Mouse (Mus musculus) forebrain, embryonic 12.5 days (tissue): ENCODE results near the gene Farsb. TPM values are rescaled to one million over a fixed set of nuclear protein-coding genes. Genes with fewer than 3 reads are reported as not detected.
A peak's percentile ranks its signal among the peaks of the same experiment; 100 is the strongest.

ENCODE experiments used
- ATAC-seq: fragments of 200-750 bp; cut with Nextera tagmentation; 2 replicates; pipeline ENCODE4 v1.8.0; 2017; ENCODE audit warnings: moderate TSS enrichment; ENCODE audit not compliant: low FRiP score
- H3K27ac ChIP-seq: fragments of 300-500 bp; sonication (generic); 2 replicates; pipeline ENCODE4 v1.5.1; 2016; ENCODE audit warnings: mild to moderate bottlenecking
- H3K27me3 ChIP-seq: fragments of 300-500 bp; sonication (generic); 2 replicates; pipeline ENCODE4 v1.6.1; 2016; ENCODE audit warnings: mild to moderate bottlenecking
- H3K36me3 ChIP-seq: fragments of 300-500 bp; sonication (generic); replicated peaks from 2 replicates; pipeline ENCODE4 v1.6.1; 2016; ENCODE audit warnings: mild to moderate bottlenecking
- H3K4me1 ChIP-seq: fragments of 300-500 bp; sonication (generic); 2 replicates; pipeline ENCODE4 v1.6.1; 2016
- H3K4me2 ChIP-seq: fragments of 300-500 bp; sonication (generic); 2 replicates; pipeline ENCODE4 v1.6.1; 2016; ENCODE audit warnings: mild to moderate bottlenecking, moderate library complexity
- H3K4me3 ChIP-seq: fragments of 300-500 bp; sonication (generic); replicated peaks from 2 replicates; pipeline ENCODE4 v1.5.1; 2016; ENCODE audit warnings: mild to moderate bottlenecking
- H3K9ac ChIP-seq: fragments of 300-500 bp; sonication (generic); 2 replicates; pipeline ENCODE4 v1.6.1; 2016; ENCODE audit warnings: mild to moderate bottlenecking
- H3K9me3 ChIP-seq: fragments of 300-500 bp; sonication (generic); 2 replicates; pipeline ENCODE4 v1.6.1; 2016
- WGBS: fragments of 180-500 bp; shearing (Covaris S2); methylation state at CpG from one replicate; pipeline ENCODE4 v1.1.7; 2016; 5-methylcytosine and 5-hydroxymethylcytosine counted together
- polyA plus RNA-seq: library from polyadenylated mRNA; unstranded; fragments of >200 nt; fragmentation: Nextera tagmentation; extraction: Ambion mirVana; gene quantifications from 2 replicates; pipeline ENCODE4 v1.2.1, GENCODE M21; 2016

The Farsb gene
- polyA plus RNA-seq, 1 experiment from 2014 or later: 136 TPM

DNA sequence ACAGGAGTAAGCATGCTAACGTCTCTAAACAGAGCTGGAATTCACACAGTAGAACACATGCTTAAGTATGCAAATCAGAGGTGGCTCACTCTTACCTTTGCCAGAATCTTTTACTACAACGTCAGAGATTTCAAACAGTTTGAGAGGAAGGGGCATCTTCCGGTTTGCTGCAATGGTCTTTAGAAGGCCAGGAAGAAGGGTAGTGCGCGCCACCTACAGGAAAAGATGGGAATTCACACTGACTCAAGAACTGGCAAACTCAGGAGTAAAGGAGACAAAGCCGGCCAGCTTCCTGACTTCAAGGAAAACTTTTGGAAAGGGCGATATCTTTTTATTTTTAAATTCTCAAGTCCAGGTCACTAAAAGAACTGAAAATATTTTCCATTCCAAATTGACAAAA lies 34.0 kb downstream of the Farsb start:
- Histone ChIP-seq H3K9ac (no peak overlapping the region), H3K27me3 (no peaks in the 10 kb centered on the region), H3K4me2 (no peak overlapping the region), H3K4me1 (no peaks in the 10 kb centered on the region), H3K27ac (no peak overlapping the region), H3K9me3 (no peaks in the 10 kb centered on the region), H3K4me3 (no peak overlapping the region), H3K36me3 (peaks cover 54% of the 10 kb centered on the region)
- WGBS: 29% methylated on average over 7 of the region's 7 CpGs
- ATAC-seq: no peak

DNA sequence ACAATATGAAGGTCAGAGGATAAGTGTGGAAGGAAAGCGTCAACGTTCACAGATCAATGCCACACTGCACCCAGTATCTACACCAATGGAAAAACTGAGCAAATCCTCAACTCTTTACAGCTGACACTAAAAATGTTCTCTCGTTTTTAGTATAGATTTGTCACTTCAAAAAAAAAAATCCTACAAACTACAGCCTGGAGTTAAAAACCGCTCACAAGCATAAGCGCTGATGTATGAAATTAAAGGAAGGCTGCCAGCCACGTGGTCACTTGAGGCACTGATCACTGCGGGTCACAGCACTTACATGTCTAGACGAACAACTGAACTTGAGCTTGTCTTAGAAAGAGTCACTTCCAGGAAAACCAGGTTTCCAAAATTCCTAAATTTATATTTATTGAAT lies 34.8 kb downstream of the Farsb start:
- no peak for ATAC-seq
- Histone ChIP-seq H3K4me1 (no peaks in the 10 kb centered on the region), H3K36me3 (peaks cover 55% of the 10 kb centered on the region), H3K27ac (no peak overlapping the region), H3K9me3 (no peaks in the 10 kb centered on the region), H3K9ac (no peak overlapping the region), H3K4me3 (no peak overlapping the region), H3K27me3 (no peaks in the 10 kb centered on the region), H3K4me2 (no peak overlapping the region)
- 92% methylated on average over 8 of the region's 8 CpGs for WGBS

DNA sequence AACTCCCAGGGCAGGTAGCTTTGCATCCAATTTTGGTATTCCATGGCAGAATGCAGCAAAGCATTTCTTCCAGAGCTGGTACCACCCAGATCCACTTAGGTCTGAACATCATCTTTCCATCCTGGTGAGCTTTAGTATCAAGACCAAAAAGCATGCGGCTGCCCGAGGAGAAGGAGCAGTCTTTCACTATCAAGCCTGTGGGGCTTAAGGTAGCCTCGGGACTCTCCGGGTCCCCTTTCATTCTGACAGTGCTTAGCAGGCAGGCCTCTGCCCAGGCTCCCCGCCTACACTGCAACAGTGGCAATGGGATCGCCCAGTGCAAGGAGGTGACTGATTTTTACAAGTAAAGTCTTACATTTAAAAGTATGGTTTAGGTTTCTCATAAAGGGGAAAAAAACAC lies 36.2 kb downstream of the Farsb start:
- Histone ChIP-seq H3K4me2 (no peak overlapping the region), H3K4me3 (no peak overlapping the region), H3K4me1 (peaks cover 3% of the 10 kb centered on the region; the same call in 1 of the 2 replicates), H3K27me3 (no peaks in the 10 kb centered on the region), H3K36me3 (peaks cover 52% of the 10 kb centered on the region), H3K9me3 (no peaks in the 10 kb centered on the region), H3K27ac (no peak overlapping the region), H3K9ac (no peak overlapping the region)
- WGBS: 82% methylated on average over 6 of the region's 6 CpGs
- no peak for ATAC-seq

DNA sequence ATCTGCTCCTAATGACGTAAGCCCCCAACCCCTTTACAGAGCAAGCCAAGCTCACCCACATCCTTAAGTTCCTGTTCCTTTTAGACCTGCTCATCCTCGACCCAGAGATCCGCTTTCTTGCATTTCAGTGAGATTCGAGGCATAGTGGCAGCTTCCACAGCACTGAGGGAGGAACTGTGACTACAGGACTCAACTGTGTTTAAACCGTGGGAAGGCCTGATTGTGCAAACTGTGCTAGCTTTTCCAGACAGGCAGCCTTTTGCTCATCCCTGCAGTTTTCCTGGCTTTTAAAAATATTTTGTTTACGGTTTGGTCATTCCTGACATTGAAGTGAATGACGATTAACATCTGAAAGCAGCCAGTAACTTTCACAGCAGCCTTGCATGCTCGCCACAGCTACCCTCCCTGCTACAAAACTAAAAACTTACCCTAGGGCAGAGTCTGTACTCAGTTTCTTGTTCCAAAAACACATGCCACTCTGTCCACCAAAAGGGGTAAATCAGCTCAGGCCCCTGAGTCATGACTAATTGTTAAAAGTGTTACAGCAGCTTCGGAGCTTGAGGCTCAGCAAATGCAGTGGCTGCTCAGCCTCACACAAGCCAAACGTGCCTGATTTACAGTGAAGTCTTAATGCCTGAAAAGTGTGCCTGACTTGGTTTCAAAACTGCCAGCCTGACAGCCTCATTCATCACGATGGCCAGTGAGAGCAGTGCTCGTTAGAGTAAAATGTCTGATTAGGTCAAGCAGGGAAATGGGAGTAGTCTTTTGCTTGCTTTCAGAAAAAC lies 37.4 kb downstream of the Farsb start:
- H3K36me3 ChIP-seq: peaks cover 50% of the 10 kb centered on the region
- peak overlapping the region; percentile 10; the same call in 1 of the 2 replicates for H3K27ac ChIP-seq
- H3K4me2 ChIP-seq: no peak overlapping the region
- no peak overlapping the region for H3K4me3 ChIP-seq
- H3K9ac ChIP-seq: no peak overlapping the region
- H3K9me3 ChIP-seq: no peaks in the 10 kb centered on the region
- no peak for ATAC-seq
- H3K27me3 ChIP-seq: no peaks in the 10 kb centered on the region
- H3K4me1 ChIP-seq: peaks cover 3% of the 10 kb centered on the region; the same call in 1 of the 2 replicates
- WGBS: 67% methylated on average over 12 of the region's 12 CpGs

DNA sequence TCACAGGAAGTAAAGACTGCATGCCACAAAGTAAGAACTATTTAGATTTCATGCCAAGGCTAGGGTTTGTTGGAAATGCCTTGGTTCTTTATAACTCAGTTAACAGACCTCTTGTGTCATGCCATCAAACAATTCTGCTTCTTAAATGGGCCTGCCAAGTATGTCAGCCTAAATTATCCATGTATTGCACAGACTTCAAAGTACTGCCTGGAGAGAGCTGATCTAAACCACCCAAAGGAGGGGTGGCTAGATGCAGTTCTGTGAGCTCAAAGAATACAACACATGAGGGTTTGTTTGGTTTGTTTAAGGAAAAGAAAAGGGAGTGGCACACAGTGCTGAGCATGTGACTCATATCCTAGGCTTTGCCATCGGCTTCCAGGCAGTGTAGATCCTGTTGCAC lies 40.6 kb downstream of the Farsb start:
- Histone ChIP-seq H3K27me3 (no peaks in the 10 kb centered on the region), H3K9ac (no peak overlapping the region), H3K4me1 (peaks cover 3% of the 10 kb centered on the region; the same call in 1 of the 2 replicates), H3K36me3 (peaks cover 51% of the 10 kb centered on the region), H3K27ac (no peak overlapping the region), H3K4me2 (no peak overlapping the region), H3K4me3 (no peak overlapping the region), H3K9me3 (no peaks in the 10 kb centered on the region)
- ATAC-seq: peak; percentile 55; the same call in 1 of the 2 replicates
- 57% methylated on average over 1 of the region's 1 CpGs for WGBS

DNA sequence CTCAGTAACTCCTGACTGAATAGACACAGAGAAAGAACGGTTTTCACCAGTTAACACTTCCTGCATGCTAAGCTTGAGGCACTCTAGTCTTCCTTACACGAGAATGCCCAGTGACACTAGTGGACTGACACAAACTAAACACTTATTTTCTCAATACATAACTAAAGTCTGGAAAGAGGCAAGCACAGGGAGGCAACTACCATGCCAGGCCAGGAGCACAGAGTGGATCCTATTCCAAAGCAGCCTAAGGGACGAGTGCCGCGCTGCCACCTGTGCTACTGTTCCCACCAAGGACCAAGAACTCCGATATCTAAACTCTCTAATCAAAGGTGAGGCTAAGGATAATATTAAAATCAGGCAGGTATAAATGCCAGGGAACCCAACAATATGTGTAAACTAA lies 42.0 kb downstream of the Farsb start:
- Histone ChIP-seq H3K9ac (no peak overlapping the region), H3K27ac (no peak overlapping the region), H3K4me2 (no peak overlapping the region), H3K9me3 (no peaks in the 10 kb centered on the region), H3K36me3 (peaks cover 45% of the 10 kb centered on the region), H3K4me1 (peaks cover 3% of the 10 kb centered on the region; the same call in 1 of the 2 replicates), H3K27me3 (no peaks in the 10 kb centered on the region), H3K4me3 (no peak overlapping the region)
- WGBS: 95% methylated on average over 6 of the region's 6 CpGs
- ATAC-seq: no peak

DNA sequence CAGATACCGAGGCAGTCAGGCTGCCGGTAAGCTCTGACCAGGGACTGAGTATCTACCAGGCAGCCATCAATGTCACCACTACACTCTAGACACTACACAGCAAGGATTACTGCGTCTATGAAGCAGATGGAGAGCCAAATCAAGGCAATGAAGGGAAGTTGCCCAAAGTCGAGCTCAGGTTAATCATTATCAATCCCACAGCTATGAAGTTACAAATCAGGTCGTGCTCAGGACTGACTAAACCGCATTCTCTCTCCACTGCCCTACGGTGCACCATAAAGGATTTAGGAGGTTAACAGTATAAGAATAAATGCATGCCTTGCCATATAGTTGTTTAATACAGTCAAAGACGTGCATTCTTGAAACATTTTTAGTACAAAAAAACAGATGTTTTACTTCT lies 42.5 kb downstream of the Farsb start:
- Histone ChIP-seq H3K4me3 (no peak overlapping the region), H3K4me1 (peaks cover 3% of the 10 kb centered on the region; the same call in 1 of the 2 replicates), H3K9ac (no peak overlapping the region), H3K36me3 (peaks cover 41% of the 10 kb centered on the region), H3K27me3 (no peaks in the 10 kb centered on the region), H3K4me2 (no peak overlapping the region), H3K9me3 (no peaks in the 10 kb centered on the region), H3K27ac (no peak overlapping the region)
- no peak for ATAC-seq
- 92% methylated on average over 8 of the region's 8 CpGs for WGBS

DNA sequence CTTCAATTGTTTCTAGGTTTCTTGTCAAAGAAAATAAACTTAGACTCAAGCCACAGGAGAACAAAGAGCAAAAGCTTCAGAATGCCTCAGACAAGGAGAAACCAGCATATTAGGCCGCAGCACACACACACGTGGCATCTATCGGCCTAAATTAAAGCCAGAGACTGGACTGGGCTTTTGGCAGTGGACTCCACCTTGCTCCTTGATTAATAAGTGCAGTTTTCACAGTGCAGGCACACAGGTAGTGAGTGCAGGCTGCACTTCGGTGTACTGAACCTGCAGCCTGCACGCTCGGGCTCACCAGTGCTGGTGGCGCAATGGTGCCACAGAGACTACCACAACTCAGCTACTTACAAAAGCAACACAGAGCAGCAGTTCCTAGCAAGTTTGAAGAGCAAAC lies 45.6 kb downstream of the Farsb start:
- H3K36me3 ChIP-seq: peaks cover 34% of the 10 kb centered on the region
- no peak for ATAC-seq
- H3K27me3 ChIP-seq: no peaks in the 10 kb centered on the region

DNA sequence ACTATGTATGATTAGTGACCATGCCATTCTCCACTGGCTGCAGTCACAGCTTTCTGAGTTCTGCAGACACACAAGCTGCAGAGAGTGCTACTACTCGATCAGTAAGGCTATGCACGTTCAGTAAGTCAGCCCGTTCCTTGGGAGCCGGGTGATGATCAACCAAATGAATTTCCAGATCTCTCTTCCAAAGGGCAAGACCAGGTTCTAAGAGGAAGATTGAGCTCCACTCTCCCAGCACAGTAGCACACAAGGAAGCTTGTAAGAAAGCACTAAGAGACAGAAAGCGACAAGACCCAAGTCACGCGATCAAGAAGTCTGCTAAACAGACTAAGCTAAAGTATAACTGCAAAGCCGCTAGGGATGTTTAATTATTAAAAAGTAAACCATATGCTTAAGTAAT lies 48.0 kb downstream of the Farsb start:
- H3K36me3 ChIP-seq: peaks cover 34% of the 10 kb centered on the region

More for the DNA sequence above, 45.6 kb downstream of the Farsb start:
- Histone ChIP-seq H3K4me2 (no peak overlapping the region), H3K4me3 (no peak overlapping the region), H3K9me3 (no peaks in the 10 kb centered on the region), H3K4me1 (no peaks in the 10 kb centered on the region), H3K9ac (no peak overlapping the region), H3K27ac (no peak overlapping the region)
- WGBS: 88% methylated on average over 7 of the region's 7 CpGs

DNA sequence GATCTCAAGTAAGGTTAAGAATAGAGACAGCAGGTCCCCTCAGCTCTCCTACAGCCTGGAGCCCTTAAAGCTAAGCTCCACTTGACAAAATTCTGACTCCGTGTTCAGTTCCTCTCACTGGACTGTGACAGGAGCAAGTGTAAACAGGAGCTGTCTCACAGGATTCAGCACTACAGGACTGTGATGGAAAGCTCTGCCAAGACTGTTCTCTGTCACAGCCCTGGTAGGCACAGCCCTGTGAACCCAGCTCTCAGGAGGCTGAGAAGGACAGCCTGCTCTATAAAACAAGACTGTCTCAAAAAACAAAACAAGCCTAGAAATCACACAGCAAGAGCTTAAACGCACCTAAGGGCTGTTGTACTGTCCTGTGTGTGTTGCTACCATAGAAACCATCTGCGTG lies 51.5 kb downstream of the Farsb start:
- WGBS: 79% methylated on average over 3 of the region's 3 CpGs

More for the DNA sequence above, 48.0 kb downstream of the Farsb start:
- Histone ChIP-seq H3K4me1 (no peaks in the 10 kb centered on the region), H3K9ac (no peak overlapping the region), H3K4me2 (no peak overlapping the region), H3K27ac (no peak overlapping the region), H3K9me3 (no peaks in the 10 kb centered on the region), H3K27me3 (no peaks in the 10 kb centered on the region), H3K4me3 (no peak overlapping the region)
- WGBS: 94% methylated on average over 8 of the region's 8 CpGs
- ATAC-seq: no peak

DNA sequence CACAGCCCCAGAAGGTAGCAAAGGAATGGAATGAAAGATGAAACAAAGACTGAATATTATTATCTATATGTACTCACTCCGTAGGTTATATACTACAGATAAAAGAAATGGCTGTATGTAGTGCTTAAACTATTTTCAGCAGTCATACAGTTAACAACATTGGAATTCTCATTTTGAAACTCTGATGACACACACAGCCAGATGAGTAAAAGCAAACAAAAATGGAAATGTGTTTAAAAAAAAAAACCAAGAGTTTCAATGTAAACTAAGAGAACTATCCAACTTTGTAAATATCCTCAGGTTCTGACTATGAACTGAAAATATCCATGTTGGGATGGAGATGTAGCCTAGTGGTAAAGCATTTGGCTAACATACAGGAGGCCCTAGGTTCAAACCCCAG lies 52.3 kb downstream of the Farsb start:
- no peak for ATAC-seq
- Histone ChIP-seq H3K27me3 (0 out of 2 replicates have a peak, but pooled peaks cover 2% of the 10 kb centered on the region), H3K4me1 (no peaks in the 10 kb centered on the region; the same call in 1 of the 2 replicates), H3K4me2 (no peak overlapping the region), H3K27ac (no peak overlapping the region), H3K4me3 (no peak overlapping the region), H3K9ac (no peak overlapping the region), H3K9me3 (no peaks in the 10 kb centered on the region), H3K36me3 (peaks cover 16% of the 10 kb centered on the region; the same call in 1 of the 2 replicates)
- 97% methylated on average over 1 of the region's 1 CpGs for WGBS

More for the DNA sequence above, 51.5 kb downstream of the Farsb start:
- no peaks in the 10 kb centered on the region for H3K4me1 ChIP-seq
- peaks cover 17% of the 10 kb centered on the region for H3K36me3 ChIP-seq
- H3K27me3 ChIP-seq: no peaks in the 10 kb centered on the region
- no peak overlapping the region for H3K27ac ChIP-seq
- no peak overlapping the region for H3K4me3 ChIP-seq
- no peak for ATAC-seq
- H3K9me3 ChIP-seq: no peaks in the 10 kb centered on the region
- H3K9ac ChIP-seq: no peak overlapping the region
- no peak overlapping the region for H3K4me2 ChIP-seq

DNA sequence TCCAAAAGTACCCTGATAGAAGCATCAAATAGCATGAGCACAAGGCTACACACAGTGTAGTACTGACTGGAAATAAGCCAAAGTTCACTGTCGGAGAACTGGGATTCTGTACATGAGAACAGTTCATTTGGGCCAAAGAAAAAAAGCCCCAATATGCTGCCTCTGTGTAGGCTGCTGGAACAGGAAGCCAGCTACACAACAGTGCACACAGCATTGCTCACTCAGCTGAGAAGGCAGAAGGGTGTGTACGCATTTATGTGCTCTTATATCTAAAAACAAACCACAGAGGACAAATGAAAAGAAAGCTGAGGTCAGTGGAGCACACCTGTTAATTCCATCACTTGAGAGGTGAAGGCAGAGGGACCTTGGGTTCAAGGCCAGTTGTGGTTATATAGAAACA lies 52.7 kb downstream of the Farsb start:
- Histone ChIP-seq H3K27me3 (0 out of 2 replicates have a peak, but pooled peaks cover 6% of the 10 kb centered on the region), H3K9ac (no peak overlapping the region), H3K27ac (no peak overlapping the region), H3K4me2 (no peak overlapping the region), H3K4me3 (no peak overlapping the region), H3K36me3 (0 out of 2 replicates have a peak, but pooled peaks cover 14% of the 10 kb centered on the region), H3K9me3 (no peaks in the 10 kb centered on the region), H3K4me1 (no peaks in the 10 kb centered on the region; the same call in 1 of the 2 replicates)
- no peak for ATAC-seq
- 92% methylated on average over 2 of the region's 2 CpGs for WGBS

DNA sequence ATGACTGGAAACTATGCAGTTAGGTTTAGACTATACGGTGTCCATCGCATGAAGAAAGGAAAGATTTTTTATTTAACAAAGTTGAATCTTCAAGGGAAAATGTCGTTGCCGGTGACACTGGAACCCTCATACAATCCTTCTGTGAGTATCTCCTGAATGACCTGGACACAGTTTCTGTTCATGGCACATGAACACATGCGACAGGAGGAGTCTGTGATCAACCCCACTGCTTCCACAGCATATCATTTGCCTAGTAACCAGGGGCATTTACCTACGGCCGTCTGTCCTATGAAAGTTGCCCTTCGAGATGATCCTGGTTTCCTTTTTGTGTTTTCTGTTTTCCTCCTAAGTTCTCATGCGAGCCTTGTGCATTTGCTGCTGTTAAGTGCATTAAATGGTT lies 55.2 kb downstream of the Farsb start:
- H3K4me1 ChIP-seq: peaks cover 9% of the 10 kb centered on the region
- no peak for ATAC-seq
- H3K27me3 ChIP-seq: peaks cover 11% of the 10 kb centered on the region
- H3K36me3 ChIP-seq: 0 out of 2 replicates have a peak, but pooled peaks cover 4% of the 10 kb centered on the region
- H3K9ac ChIP-seq: no peak overlapping the region
- H3K27ac ChIP-seq: no peak overlapping the region
- no peak overlapping the region for H3K4me3 ChIP-seq
- 95% methylated on average over 9 of the region's 9 CpGs for WGBS
- H3K9me3 ChIP-seq: no peaks in the 10 kb centered on the region
- no peak overlapping the region for H3K4me2 ChIP-seq
